Mouse (Mus musculus): ENCODE data around the gene Tmub1.

- no peak for TF ChIP-seq CTCF (IDR thresholded peaks at IDR 0.05; ENCODE audit: borderline replicate concordance, control insufficient read depth, extremely low read depth, insufficient read depth, low read length, poor library complexity)
- TF ChIP-seq POLR2A (IDR thresholded peaks at IDR 0.05; ENCODE audit: control insufficient read depth, extremely low read depth, insufficient read depth, low read length, poor library complexity): no peak
Measured at GRCm38 (mm10) chr5:24426556-24427284, 20.9 kb downstream of the Tmub1 start.

Measured in thymus, adult 2 months (tissue).